Mouse (Mus musculus) hematopoietic stem cell, adult 5-6 weeks (primary cell): Measurements from ENCODE around the gene Ubl5. TPM values are rescaled to one million over a fixed set of nuclear protein-coding genes. Genes with fewer than 3 reads are reported as not detected.
"Not testable (repeated sequence)": the region's sequence is repeated elsewhere in the genome, so short reads cannot be mapped to it uniquely, and the experiment has no call there.

ENCODE experiments used
- ATAC-seq, 2 experiments: fragments of 125-278 bp in 1 of 2; replicated peaks in 1 of 2; 2 replicates each; pipeline ENCODE4 v1.8.0; 2016 to 2017; ENCODE audit warnings: inconsistent platforms in 2 of 2, mild to moderate bottlenecking in 2 of 2, moderate number of reproducible peaks in 2 of 2, low read depth in 1 of 2, moderate TSS enrichment in 1 of 2; ENCODE audit not compliant: low FRiP score in 2 of 2, poor library complexity in 2 of 2, severe bottlenecking in 2 of 2, insufficient read depth in 1 of 2, low TSS enrichment in 1 of 2
- total RNA-seq: library from RNA; stranded (forward); fragments of 172-1452, 232-1000 nt; gene quantifications from 2 replicates; pipeline ENCODE4 v1.2.3, GENCODE M21; 2017

Ubl5 gene
- 63.3 and 185 TPM in 2 replicates for total RNA-seq

- ATAC-seq = peak; percentile 23 to 50
Measured at GRCm38 (mm10) chr9:20642101-20642895, at the start of gene Ubl5. Gene Ubl5, plus strand, starts transcription at chr9:20642878.

GRCm38 (mm10) chr9:20601270-20601669 is 41.4 kb upstream of the Ubl5 start:
- no peak for ATAC-seq

GRCm38 (mm10) chr9:20606269-20606668 is 36.4 kb upstream of the Ubl5 start:
- no peak for ATAC-seq

GRCm38 (mm10) chr9:20607100-20607974 is 35.3 kb upstream of the Ubl5 start:
- ATAC-seq = peak; percentile 94 to 98

- no peak for ATAC-seq
Measured at GRCm38 (mm10) chr9:20609831-20610464, 32.7 kb upstream of the Ubl5 start.

- ATAC-seq = no peak
Measured at GRCm38 (mm10) chr9:20611976-20612375, 30.7 kb upstream of the Ubl5 start.

- no peak for ATAC-seq
Measured at GRCm38 (mm10) chr9:20616685-20617084, 26.0 kb upstream of the Ubl5 start.

- no peak for ATAC-seq
Measured at GRCm38 (mm10) chr9:20631332-20631731, 11.3 kb upstream of the Ubl5 start.

- ATAC-seq = not testable (repeated sequence)
Measured at GRCm38 (mm10) chr9:20635676-20636075, 7.0 kb upstream of the Ubl5 start.

- ATAC-seq = peak in 1 of 2 experiments; percentile 25; a peak in 1 of 4 replicates
Measured at GRCm38 (mm10) chr9:20636256-20636655, 6.4 kb upstream of the Ubl5 start.

- no peak for ATAC-seq
Measured at GRCm38 (mm10) chr9:20636790-20637189, 5.9 kb upstream of the Ubl5 start.

- ATAC-seq = no peak
Measured at GRCm38 (mm10) chr9:20638552-20638951, 4.1 kb upstream of the Ubl5 start.

GRCm38 (mm10) chr9:20639486-20639885 is 3.2 kb upstream of the Ubl5 start:
- no peak for ATAC-seq

- ATAC-seq = no peak
Measured at GRCm38 (mm10) chr9:20641501-20641900, 1.2 kb upstream of the Ubl5 start.

- peak; percentile 77 to 83 for ATAC-seq
Measured at GRCm38 (mm10) chr9:20642896-20643466, 303 bp downstream of the Ubl5 start.

- ATAC-seq = no peak
Measured at GRCm38 (mm10) chr9:20643781-20644180, 1.1 kb downstream of the Ubl5 start.

GRCm38 (mm10) chr9:20644360-20645081 is 1.8 kb downstream of the Ubl5 start, which contains the start of gene Fbxl12:
Gene Fbxl12, minus strand, starts transcription at chr9:20644767.
- peak; percentile 71 for ATAC-seq
